Mouse (Mus musculus) intestine, postnatal 0 days (tissue): ENCODE results near the gene Slc22a15. TPM values are rescaled to one million over a fixed set of nuclear protein-coding genes. Genes with fewer than 3 reads are reported as not detected.

ENCODE experiments used
- ATAC-seq: fragments of 200-750 bp; cut with Nextera tagmentation; 2 replicates; pipeline ENCODE4 v1.8.0; 2017; ENCODE audit warnings: mild to moderate bottlenecking, moderate TSS enrichment, moderate library complexity
- H3K27ac ChIP-seq: fragments of 300-500 bp; sonication (generic); 2 replicates; pipeline ENCODE4 v1.5.1; 2014; ENCODE audit warnings: mild to moderate bottlenecking, low read depth, low read length, moderate library complexity
- H3K27me3 ChIP-seq: fragments of 300-500 bp; sonication (generic); replicated peaks from 2 replicates; pipeline ENCODE4 v1.6.1; 2014; ENCODE audit warnings: low read length, mixed read lengths; ENCODE audit not compliant: control insufficient read depth, insufficient read depth
- H3K36me3 ChIP-seq: fragments of 300-500 bp; sonication (generic); 2 replicates; pipeline ENCODE4 v1.6.1; 2014; ENCODE audit warnings: mild to moderate bottlenecking, moderate library complexity; ENCODE audit not compliant: control insufficient read depth, insufficient read depth
- H3K4me1 ChIP-seq: fragments of 300-500 bp; sonication (generic); replicated peaks from 2 replicates; pipeline ENCODE4 v1.6.1; 2014; ENCODE audit warnings: antibody characterized with exemption, low read length, mixed read lengths; ENCODE audit not compliant: control insufficient read depth, insufficient read depth
- H3K4me2 ChIP-seq: fragments of 300-500 bp; sonication (generic); replicated peaks from 2 replicates; pipeline ENCODE4 v1.6.1; 2014; ENCODE audit warnings: low read depth, mild to moderate bottlenecking, moderate library complexity
- H3K4me3 ChIP-seq: fragments of 300-500 bp; sonication (generic); 2 replicates; pipeline ENCODE4 v1.5.1; 2014; ENCODE audit warnings: low read depth, low read length
- H3K9ac ChIP-seq: fragments of 300-500 bp; sonication (generic); 2 replicates; pipeline ENCODE4 v1.6.1; 2014; ENCODE audit warnings: mild to moderate bottlenecking, low read depth, low read length
- H3K9me3 ChIP-seq: fragments of 300-500 bp; sonication (generic); 2 replicates; pipeline ENCODE4 v1.6.1; 2016; ENCODE audit warnings: mixed run types; ENCODE audit not compliant: control insufficient read depth
- CTCF ChIP-seq: sonication (generic); IDR thresholded peaks from 2 replicates; pipeline ENCODE4 v1.5.1; 2016; ENCODE audit warnings: low read depth, mild to moderate bottlenecking, control low read depth, antibody characterized with exemption, moderate library complexity
- WGBS: fragments of 180-500 bp; shearing (Covaris S2); extraction: QIAGEN DNeasy Blood & Tissue Kit; methylation state at CpG from one replicate; pipeline ENCODE4 v1.1.7; 2014; 5-methylcytosine and 5-hydroxymethylcytosine counted together
- polyA plus RNA-seq: library from polyadenylated mRNA; unstranded; fragments of >200 nt; fragmentation: Nextera tagmentation; extraction: Ambion mirVana; gene quantifications from 2 replicates; pipeline ENCODE4 v1.2.1, GENCODE M21; 2015

The Slc22a15 gene
- polyA plus RNA-seq, 1 experiment from 2014 or later: 5.2 TPM

DNA sequence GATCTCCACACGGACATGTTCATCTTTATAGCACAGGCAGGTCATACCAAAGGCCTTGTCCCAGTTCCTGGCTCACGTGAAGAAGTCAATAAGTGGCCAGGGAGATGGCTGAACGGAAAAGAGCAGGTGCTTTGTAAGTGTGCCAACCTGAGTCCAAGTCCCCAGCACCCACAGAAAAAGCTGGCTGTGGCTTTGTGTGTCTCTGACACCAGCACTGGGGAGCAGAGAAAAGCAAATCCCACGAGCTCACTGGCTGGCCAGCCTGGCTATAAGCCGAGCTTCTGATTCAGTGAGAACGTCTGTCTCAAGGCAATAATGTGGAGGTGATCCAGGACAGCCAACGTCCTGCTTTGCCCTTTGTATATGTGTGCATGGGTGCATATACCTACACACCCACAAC lies 29.3 kb upstream of the Slc22a15 start:
- 71% methylated on average over 7 of the region's 7 CpGs for WGBS
- ATAC-seq: no peak

DNA sequence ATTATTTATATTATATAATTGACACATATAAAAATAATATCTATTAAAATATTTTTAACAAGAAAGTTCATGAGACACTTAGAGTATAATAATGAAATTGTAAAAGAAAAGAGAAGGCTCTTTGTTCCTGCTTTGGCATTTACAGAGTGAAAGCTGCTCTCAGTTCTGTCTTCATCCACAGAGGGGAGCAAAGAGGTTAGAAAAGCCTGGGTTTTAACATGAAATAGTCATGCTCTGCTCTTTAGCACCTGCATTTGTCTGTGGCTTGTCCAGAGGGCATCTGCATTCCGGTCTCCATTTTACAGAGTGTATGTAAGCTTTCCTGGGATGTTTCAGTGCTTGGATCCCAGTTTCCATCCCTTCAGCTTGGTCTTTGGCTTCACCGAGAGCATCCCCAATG lies 28.3 kb upstream of the Slc22a15 start:
- H3K36me3 ChIP-seq: no peaks in the 10 kb centered on the region
- no peaks in the 10 kb centered on the region for H3K9me3 ChIP-seq
- no peak overlapping the region for H3K27ac ChIP-seq
- no peak for TF ChIP-seq CTCF
- H3K4me2 ChIP-seq: no peak overlapping the region
- H3K4me3 ChIP-seq: no peak overlapping the region
- no peaks in the 10 kb centered on the region for H3K27me3 ChIP-seq
- H3K4me1 ChIP-seq: no peaks in the 10 kb centered on the region
- no peak overlapping the region for H3K9ac ChIP-seq
- WGBS: 88% methylated on average over 2 of the region's 2 CpGs
- ATAC-seq: no peak

More for the DNA sequence above, 29.3 kb upstream of the Slc22a15 start:
- Histone ChIP-seq H3K27ac (no peak overlapping the region), H3K9ac (no peak overlapping the region), H3K36me3 (no peaks in the 10 kb centered on the region), H3K4me2 (no peak overlapping the region), H3K4me3 (no peak overlapping the region), H3K9me3 (no peaks in the 10 kb centered on the region), H3K27me3 (no peaks in the 10 kb centered on the region), H3K4me1 (no peaks in the 10 kb centered on the region)
- no peak for TF ChIP-seq CTCF

DNA sequence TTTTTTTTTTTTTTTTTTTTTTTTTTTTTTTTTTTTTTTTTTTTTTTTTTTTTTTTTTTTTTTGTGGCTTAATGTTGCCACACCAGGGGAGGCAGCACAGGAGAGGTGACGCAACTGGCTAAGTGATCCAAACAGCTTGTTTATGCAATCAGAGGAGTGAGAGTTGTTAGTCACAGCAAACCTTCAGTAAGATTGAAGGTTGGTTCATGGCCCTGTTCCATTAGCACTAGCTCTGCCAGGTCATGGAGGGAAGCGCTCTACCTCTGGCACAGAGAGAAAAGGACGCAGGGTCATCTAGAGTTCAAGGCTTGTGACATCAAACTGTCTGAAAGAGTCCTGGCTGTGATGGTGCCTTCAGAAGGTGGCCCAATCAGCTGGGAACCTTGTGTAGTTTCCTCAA lies 24.3 kb upstream of the Slc22a15 start:
- Histone ChIP-seq H3K4me1 (no peaks in the 10 kb centered on the region), H3K4me3 (no peak overlapping the region), H3K36me3 (no peaks in the 10 kb centered on the region), H3K27ac (no peak overlapping the region), H3K9ac (no peak overlapping the region), H3K9me3 (no peaks in the 10 kb centered on the region), H3K4me2 (no peak overlapping the region), H3K27me3 (no peaks in the 10 kb centered on the region; the same call in 1 of the 2 replicates)
- 59% methylated on average over 3 of the region's 3 CpGs for WGBS
- peak; percentile 51; the same call in 1 of the 2 replicates for ATAC-seq
- no peak for TF ChIP-seq CTCF

DNA sequence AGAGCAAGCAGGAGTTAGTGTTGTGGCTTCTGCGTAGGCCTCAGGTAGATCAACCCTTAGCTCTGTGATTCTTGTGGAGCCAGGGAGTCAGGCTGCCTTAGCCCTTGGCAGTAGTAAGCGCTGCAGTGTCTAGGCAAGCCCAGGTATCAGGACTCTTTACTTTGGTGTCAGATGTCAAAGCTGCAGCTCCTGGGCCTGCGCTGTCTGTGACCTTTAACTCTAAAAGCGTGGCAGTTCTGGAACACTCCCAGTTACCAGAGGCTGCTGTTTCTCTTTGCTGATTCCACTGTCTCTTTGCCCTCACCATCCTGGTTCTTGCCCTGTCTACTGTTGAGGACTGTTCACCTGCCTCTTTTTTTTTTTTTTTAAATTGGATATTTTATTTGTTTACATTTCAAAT lies 23.0 kb upstream of the Slc22a15 start:
- 76% methylated on average over 4 of the region's 4 CpGs for WGBS
- TF ChIP-seq CTCF: no peak
- no peaks in the 10 kb centered on the region for H3K36me3 ChIP-seq
- H3K4me3 ChIP-seq: no peak overlapping the region
- H3K27me3 ChIP-seq: no peaks in the 10 kb centered on the region; the same call in 1 of the 2 replicates
- H3K4me1 ChIP-seq: no peaks in the 10 kb centered on the region
- no peak overlapping the region for H3K9ac ChIP-seq
- no peak overlapping the region for H3K4me2 ChIP-seq
- ATAC-seq: no peak
- no peaks in the 10 kb centered on the region for H3K9me3 ChIP-seq
- H3K27ac ChIP-seq: no peak overlapping the region

DNA sequence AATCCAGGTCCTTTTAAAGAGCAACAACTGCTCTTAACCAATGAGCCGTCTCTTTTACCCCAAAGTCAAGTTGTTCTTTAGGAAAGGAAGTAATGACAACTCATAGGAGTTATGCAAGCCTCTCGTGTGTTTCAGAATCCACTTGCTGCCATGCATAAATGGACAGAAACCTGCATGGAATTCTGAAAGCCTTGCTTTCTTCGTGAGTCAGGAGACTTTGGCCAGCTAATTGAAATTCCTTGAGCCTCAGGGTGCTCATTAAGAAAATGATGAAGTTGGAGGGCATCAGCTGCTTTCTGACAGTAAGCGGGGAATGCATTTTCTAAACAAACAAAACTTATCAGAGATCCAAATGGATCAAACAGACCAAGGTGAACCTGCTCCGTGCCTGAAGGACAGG lies 21.0 kb upstream of the Slc22a15 start:
- 75% methylated on average over 5 of the region's 5 CpGs for WGBS
- TF ChIP-seq CTCF: no peak
- H3K4me2 ChIP-seq: no peak overlapping the region
- no peaks in the 10 kb centered on the region; the same call in 1 of the 2 replicates for H3K27me3 ChIP-seq
- H3K36me3 ChIP-seq: no peaks in the 10 kb centered on the region
- H3K4me1 ChIP-seq: no peaks in the 10 kb centered on the region
- no peak overlapping the region for H3K9ac ChIP-seq
- H3K9me3 ChIP-seq: no peaks in the 10 kb centered on the region
- H3K4me3 ChIP-seq: no peak overlapping the region
- no peak for ATAC-seq
- H3K27ac ChIP-seq: no peak overlapping the region

DNA sequence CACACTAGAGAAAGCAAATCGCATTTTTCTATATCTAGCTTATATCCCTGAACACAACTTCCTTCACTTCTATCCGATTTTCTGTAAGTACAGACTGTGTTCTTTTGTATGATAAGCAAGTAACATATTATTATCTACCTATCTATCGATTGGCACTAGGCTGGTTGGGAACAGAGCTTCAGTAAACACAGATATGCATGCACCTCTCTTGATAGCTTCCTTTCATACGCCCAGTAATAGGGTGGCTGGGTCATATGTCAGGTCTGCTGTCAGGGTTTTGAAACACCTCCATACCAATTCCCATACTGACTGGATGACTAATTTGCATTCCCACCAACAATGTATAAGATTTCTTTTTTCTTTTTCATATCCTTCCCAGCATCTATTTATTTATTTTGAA lies 16.2 kb upstream of the Slc22a15 start:
- no peak overlapping the region for H3K4me2 ChIP-seq
- 42% methylated on average over 4 of the region's 4 CpGs for WGBS
- no peaks in the 10 kb centered on the region; the same call in 1 of the 2 replicates for H3K27me3 ChIP-seq
- ATAC-seq: no peak
- no peak overlapping the region for H3K4me3 ChIP-seq
- 0 out of 2 replicates have a peak, but pooled peaks cover 2% of the 10 kb centered on the region for H3K4me1 ChIP-seq
- no peaks in the 10 kb centered on the region for H3K36me3 ChIP-seq
- no peak overlapping the region for H3K9ac ChIP-seq
- TF ChIP-seq CTCF: no peak
- H3K9me3 ChIP-seq: no peaks in the 10 kb centered on the region
- no peak overlapping the region for H3K27ac ChIP-seq

DNA sequence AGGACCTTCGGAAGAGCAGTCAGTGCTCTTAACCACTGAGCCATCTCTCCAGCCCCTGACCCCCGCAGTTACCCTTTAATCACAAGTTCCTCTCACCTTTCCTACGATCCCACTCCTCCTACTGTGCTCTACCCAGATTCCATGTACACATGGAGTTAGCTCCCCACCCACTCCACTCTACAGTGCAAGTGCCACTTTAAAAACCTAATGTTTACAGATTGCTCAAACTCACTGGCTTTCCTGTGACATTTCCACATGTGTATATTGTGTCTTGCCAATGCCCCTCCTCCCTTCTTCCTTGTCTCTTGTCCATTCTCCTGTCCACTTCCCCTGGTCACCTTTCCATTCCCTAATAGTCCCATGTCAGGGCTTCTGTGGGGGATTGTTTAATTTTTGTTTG lies 15.6 kb upstream of the Slc22a15 start:
- Histone ChIP-seq H3K9me3 (no peaks in the 10 kb centered on the region), H3K4me2 (no peak overlapping the region), H3K36me3 (no peaks in the 10 kb centered on the region), H3K4me3 (no peak overlapping the region), H3K9ac (no peak overlapping the region), H3K27me3 (no peaks in the 10 kb centered on the region; the same call in 1 of the 2 replicates), H3K4me1 (0 out of 2 replicates have a peak, but pooled peaks cover 2% of the 10 kb centered on the region), H3K27ac (no peak overlapping the region)
- 76% methylated on average over 3 of the region's 3 CpGs for WGBS
- ATAC-seq: no peak
- TF ChIP-seq CTCF: no peak
